Mouse (Mus musculus): ENCODE data around the gene Repin1. TPM values are rescaled to one million over a fixed set of nuclear protein-coding genes. Genes with fewer than 3 reads are reported as not detected.

The Repin1 gene
- total and polyA plus RNA-seq, 3 experiments, result not detected

GRCm38 (mm10) chr6:48568036-48568984 is 25.4 kb upstream of the Repin1 start:
- DNase-seq (ENCODE audit: low read depth, low spot score), result no peak
- H3K79me2 ChIP-seq (ENCODE audit: control insufficient read depth, insufficient read depth, low read length, poor library complexity), result no peaks in the 10 kb centered on the region
- no peak for TF ChIP-seq RCOR1 (IDR thresholded peaks at IDR 0.05; ENCODE audit: low read depth, low read length)
- TF ChIP-seq NELFE (IDR thresholded peaks at IDR 0.05; ENCODE audit: low read depth, low read length), result no peak
- TF ChIP-seq MYB (IDR thresholded peaks at IDR 0.05; ENCODE audit: low read depth, low read length), result no peak
- no peak for TF ChIP-seq UBTF (IDR thresholded peaks at IDR 0.05; ENCODE audit: borderline replicate concordance, insufficient read depth, low read depth, low read length)
- TF ChIP-seq HCFC1 (IDR thresholded peaks at IDR 0.05; ENCODE audit: low read depth, low read length), result no peak
- TF ChIP-seq POLR2A (IDR thresholded peaks at IDR 0.05; ENCODE audit: control insufficient read depth in 1 of 2, insufficient read depth in 1 of 2, low read depth in 1 of 2, low read length in 2 of 2, poor library complexity in 1 of 2), result no peak
- no peak for TF ChIP-seq ETS1 (IDR thresholded peaks at IDR 0.05; ENCODE audit: low read depth, low read length)
- no peak for TF ChIP-seq SMC3 (IDR thresholded peaks at IDR 0.05; ENCODE audit: low read depth, low read length)
- no peak for TF ChIP-seq POLR2AphosphoS5 (IDR thresholded peaks at IDR 0.05; ENCODE audit: borderline replicate concordance, low read depth, low read length)
- TF ChIP-seq POLR2AphosphoS2 (IDR thresholded peaks at IDR 0.05; ENCODE audit: low read length), result no peak
- no peak for TF ChIP-seq USF1 (IDR thresholded peaks at IDR 0.05; ENCODE audit: low read depth, low read length)
- no peak for TF ChIP-seq ELF1 (IDR thresholded peaks at IDR 0.05; ENCODE audit: low read depth, low read length)
- H3K27ac ChIP-seq (ENCODE audit: control insufficient read depth, low read depth, low read length), result no peak overlapping the region
- H3K9me3 ChIP-seq (replicated peaks; ENCODE audit: insufficient read depth, low read length), result no peaks in the 10 kb centered on the region
- H3K36me3 ChIP-seq (ENCODE audit: control insufficient read depth in 1 of 2, insufficient read depth in 2 of 2, low read length in 2 of 2), result no peaks in the 10 kb centered on the region
- H3K27me3 ChIP-seq (ENCODE audit: control insufficient read depth in 1 of 2, insufficient read depth in 2 of 2, low read length in 2 of 2), result no peaks in the 10 kb centered on the region
- no peaks in the 10 kb centered on the region for H3K4me1 ChIP-seq (ENCODE audit: control insufficient read depth in 1 of 2, insufficient read depth in 2 of 2, low read length in 2 of 2)
- no peak overlapping the region for H3K4me3 ChIP-seq (ENCODE audit: control insufficient read depth in 1 of 2, insufficient read depth in 1 of 2, low read depth in 2 of 2, low read length in 2 of 2)
- H3K9ac ChIP-seq (ENCODE audit: control insufficient read depth, low read depth, low read length, poor library complexity, severe bottlenecking), result no peak overlapping the region

- H3K9me3 ChIP-seq (replicated peaks; ENCODE audit: insufficient read depth, low read length), result no peaks in the 10 kb centered on the region
- no peak for DNase-seq (ENCODE audit: low read depth, low spot score)
- TF ChIP-seq CHD1 (IDR thresholded peaks at IDR 0.05; ENCODE audit: low read depth, low read length) (no peak), GATA1 (IDR thresholded peaks at IDR 0.05; ENCODE audit: low read depth, low read length) (no peak), SIN3A (IDR thresholded peaks at IDR 0.05; ENCODE audit: low read length) (no peak), CTCF (IDR thresholded peaks at IDR 0.05 in 2 of 3, conservative IDR thresholded peaks at IDR 0.05 in 1 of 3; ENCODE audit: control insufficient read depth in 1 of 3, insufficient read depth in 1 of 3, low read depth in 2 of 3, low read length in 3 of 3, poor library complexity in 1 of 3, severe bottlenecking in 1 of 3) (no peak), MEF2A (IDR thresholded peaks at IDR 0.05; ENCODE audit: extremely low read depth, insufficient replicate concordance, low read depth, low read length, poor library complexity, severe bottlenecking) (no peak), RAD21 (IDR thresholded peaks at IDR 0.05; ENCODE audit: low read depth, low read length) (no peak), MYC (IDR thresholded peaks at IDR 0.05; ENCODE audit: low read depth, low read length) (no peak), ZNF384 (IDR thresholded peaks at IDR 0.05; ENCODE audit: low read depth, low read length) (no peak), UBTF (IDR thresholded peaks at IDR 0.05; ENCODE audit: borderline replicate concordance, insufficient read depth, low read depth, low read length) (no peak), TBP (IDR thresholded peaks at IDR 0.05; ENCODE audit: low read depth, low read length) (no peak), ZKSCAN1 (IDR thresholded peaks at IDR 0.05; ENCODE audit: low read depth, low read length) (no peak), POLR2AphosphoS2 (IDR thresholded peaks at IDR 0.05; ENCODE audit: low read length) (no peak), ZC3H11A (IDR thresholded peaks at IDR 0.05; ENCODE audit: low read depth, low read length) (no peak)
- no peaks in the 10 kb centered on the region for H3K36me3 ChIP-seq (ENCODE audit: control insufficient read depth in 1 of 2, insufficient read depth in 2 of 2, low read length in 2 of 2)
- H3K9ac ChIP-seq (ENCODE audit: control insufficient read depth, low read depth, low read length, poor library complexity, severe bottlenecking), result no peak overlapping the region
- no peak overlapping the region for H3K27ac ChIP-seq (ENCODE audit: control insufficient read depth, low read depth, low read length)
- no peaks in the 10 kb centered on the region for H3K27me3 ChIP-seq (ENCODE audit: control insufficient read depth in 1 of 2, insufficient read depth in 2 of 2, low read length in 2 of 2)
- no peaks in the 10 kb centered on the region for H3K79me2 ChIP-seq (ENCODE audit: control insufficient read depth, insufficient read depth, low read length, poor library complexity)
- no peaks in the 10 kb centered on the region for H3K4me1 ChIP-seq (ENCODE audit: control insufficient read depth in 1 of 2, insufficient read depth in 2 of 2, low read length in 2 of 2)
- H3K4me3 ChIP-seq (ENCODE audit: control insufficient read depth in 1 of 2, insufficient read depth in 1 of 2, low read depth in 2 of 2, low read length in 2 of 2), result no peak overlapping the region
These were observed 24.4 kb upstream of the Repin1 start for GRCm38 (mm10) chr6:48569065-48569807.
